Mouse (Mus musculus): ENCODE measurements at regions not wholly inside any gene's neighbourhood (a gene's known extent, or its start where the extent isn't known, plus 50 kb on each side); places are given as distances from the start of the nearest gene placed in this dataset.

DNA sequence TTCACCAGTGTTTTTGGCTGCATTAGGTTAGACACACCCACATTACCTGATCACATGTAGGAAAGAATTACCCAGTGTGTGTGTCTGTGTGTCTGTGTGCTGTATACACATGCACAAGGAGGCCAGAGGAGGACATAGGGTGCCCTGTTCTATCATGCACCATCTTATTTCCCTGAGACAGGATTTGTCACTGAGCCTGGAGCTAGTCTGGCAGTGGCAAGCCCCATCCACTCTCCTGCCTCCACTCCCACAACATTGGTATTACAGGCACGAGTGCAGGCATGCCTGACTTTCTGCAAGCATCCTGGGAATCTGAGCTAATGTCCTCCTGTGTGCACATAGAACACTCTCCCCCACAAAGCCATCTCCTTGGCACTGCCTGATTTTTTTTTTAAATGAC is 162.1 kb upstream of the Cops8 start:
- TF ChIP-seq TAL1 (IDR thresholded peaks at IDR 0.05; ENCODE audit: low read length) (no peak), GATA1 (IDR thresholded peaks at IDR 0.05; ENCODE audit: low read length) (no peak)

All from erythroblast, embryonic 14.5 days (primary cell).